Mouse (Mus musculus) cerebellum, adult 18-20 months (tissue): ENCODE data around the gene Tenm3.

Experiments
- DNase-seq, 2 experiments: peaks; one replicate each; pipeline ENCODE4 v3.0.0; 2021

Gene Tenm3

GRCm38 (mm10) chr8:48508641-48509599 is 334.8 kb downstream of the Tenm3 start:
- DNase-seq, result no peak

- DNase-seq, result no peak
Measured at GRCm38 (mm10) chr8:48507719-48508501, 335.8 kb downstream of the Tenm3 start.

DNA sequence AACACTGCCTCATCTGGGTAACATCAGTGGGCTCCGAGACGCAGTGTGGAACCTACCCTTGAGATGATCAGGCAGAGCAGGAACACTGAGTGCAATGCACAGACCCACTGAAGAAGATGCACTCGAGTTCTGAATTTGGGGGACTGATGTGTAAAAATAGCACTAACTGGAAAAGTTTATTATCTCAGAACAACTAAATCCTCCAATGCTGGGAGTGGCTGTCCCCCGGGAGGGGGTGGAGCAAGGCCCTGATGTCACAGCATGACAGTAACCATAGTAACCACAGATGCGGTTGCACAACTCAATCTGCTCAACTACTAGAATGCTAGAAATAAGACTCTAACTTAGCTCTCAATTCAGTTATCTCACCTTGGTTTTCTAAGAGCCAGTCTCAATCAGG is 351.3 kb downstream of the Tenm3 start:
- DNase-seq, result no peak

GRCm38 (mm10) chr8:48490635-48491165 is 353.1 kb downstream of the Tenm3 start:
- DNase-seq, result no peak

- DNase-seq, result no peak
Measured at GRCm38 (mm10) chr8:48489936-48490634, 353.7 kb downstream of the Tenm3 start.

- no peak for DNase-seq
Measured at GRCm38 (mm10) chr8:48489417-48489816, 354.3 kb downstream of the Tenm3 start.

GRCm38 (mm10) chr8:48488809-48489208 is 354.9 kb downstream of the Tenm3 start:
- no peak for DNase-seq

DNA sequence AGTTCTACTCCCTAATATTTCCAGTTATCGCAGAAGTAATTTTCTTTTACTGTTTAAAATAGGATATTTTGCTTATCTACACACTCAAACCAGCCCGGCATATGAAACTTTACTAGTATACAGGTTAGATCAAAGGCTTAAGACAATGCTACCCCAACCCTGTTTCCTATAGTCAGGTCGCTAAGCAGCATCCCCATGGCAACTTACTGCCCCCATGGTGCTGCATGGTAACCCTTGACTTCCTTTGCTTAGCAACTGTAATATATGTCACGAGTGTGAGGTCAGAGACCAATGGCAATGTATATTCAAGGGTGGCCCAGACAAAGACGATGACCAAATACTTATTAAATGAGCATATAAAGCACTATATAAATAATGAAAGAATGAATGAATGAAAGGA is 359.6 kb downstream of the Tenm3 start:
- no peak for DNase-seq

GRCm38 (mm10) chr8:48481709-48482671 is 361.8 kb downstream of the Tenm3 start:
- DNase-seq, result no peak

DNA sequence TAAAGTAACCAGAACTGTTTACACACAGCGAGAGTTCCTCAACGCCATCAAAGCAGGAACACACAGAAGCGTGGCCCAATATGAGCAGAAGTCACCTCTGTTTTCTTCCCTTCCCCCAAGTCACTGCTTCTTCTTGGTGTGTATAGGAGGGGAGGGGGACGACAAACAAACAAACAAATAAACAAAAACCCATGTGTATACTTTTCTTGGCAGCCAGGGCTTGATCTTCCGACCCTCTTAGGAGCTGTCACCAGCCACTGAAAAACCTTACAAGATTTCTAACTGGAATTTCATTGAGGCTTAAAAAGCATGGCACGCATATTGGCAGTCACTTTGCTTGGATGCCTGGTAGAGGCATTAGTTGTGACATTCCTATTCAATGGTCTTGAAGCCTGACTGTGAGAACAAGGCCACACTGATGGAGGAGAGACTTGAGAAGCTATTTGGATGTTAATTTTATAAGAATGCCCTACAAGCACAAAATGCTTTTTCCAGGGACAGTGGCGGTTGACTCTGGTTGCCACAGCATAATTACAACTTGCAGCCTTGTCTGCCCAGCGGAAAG is 366.3 kb downstream of the Tenm3 start:
- no peak for DNase-seq

DNA sequence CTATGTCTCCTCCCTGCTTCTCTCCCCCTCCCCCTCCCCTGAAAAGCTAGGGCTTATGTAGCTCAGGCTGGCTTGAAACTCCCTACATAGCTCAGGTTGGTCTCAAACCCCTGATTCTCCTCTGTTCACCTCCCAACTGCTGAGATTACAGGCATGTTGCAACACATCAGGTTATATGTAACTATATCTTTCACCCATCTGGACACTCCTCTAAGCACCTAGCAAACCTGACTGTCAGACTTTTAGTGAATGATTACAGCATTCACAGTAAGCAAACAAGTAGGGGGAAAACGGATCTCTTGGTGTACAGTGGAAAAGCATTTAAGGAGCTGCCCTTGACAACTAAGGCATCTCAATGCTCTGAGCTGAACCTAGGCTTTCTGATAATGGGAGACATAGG is 366.9 kb downstream of the Tenm3 start:
- no peak for DNase-seq

- no peak for DNase-seq
Measured at GRCm38 (mm10) chr8:48467633-48468032, 376.1 kb downstream of the Tenm3 start.

DNA sequence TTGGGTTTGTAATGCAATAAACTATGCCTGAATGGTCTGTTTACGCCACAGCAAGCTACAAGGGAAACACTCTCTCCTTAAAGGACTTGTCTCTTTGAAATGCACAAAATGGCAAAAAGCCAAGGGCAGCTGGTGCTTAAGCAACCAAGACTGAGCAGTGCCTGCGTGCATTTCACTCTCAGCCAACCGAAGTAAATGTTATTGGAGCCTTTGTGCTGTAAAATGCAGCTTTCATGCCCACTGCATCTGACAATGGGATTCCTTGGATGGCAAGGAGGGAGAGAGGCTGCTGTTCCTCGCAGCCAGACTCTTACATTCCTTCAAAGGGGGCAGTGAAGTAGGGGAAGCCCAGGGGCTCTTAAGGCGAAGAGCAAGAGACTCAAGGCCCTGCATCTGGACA is 385.4 kb downstream of the Tenm3 start:
- DNase-seq, result no peak

DNA sequence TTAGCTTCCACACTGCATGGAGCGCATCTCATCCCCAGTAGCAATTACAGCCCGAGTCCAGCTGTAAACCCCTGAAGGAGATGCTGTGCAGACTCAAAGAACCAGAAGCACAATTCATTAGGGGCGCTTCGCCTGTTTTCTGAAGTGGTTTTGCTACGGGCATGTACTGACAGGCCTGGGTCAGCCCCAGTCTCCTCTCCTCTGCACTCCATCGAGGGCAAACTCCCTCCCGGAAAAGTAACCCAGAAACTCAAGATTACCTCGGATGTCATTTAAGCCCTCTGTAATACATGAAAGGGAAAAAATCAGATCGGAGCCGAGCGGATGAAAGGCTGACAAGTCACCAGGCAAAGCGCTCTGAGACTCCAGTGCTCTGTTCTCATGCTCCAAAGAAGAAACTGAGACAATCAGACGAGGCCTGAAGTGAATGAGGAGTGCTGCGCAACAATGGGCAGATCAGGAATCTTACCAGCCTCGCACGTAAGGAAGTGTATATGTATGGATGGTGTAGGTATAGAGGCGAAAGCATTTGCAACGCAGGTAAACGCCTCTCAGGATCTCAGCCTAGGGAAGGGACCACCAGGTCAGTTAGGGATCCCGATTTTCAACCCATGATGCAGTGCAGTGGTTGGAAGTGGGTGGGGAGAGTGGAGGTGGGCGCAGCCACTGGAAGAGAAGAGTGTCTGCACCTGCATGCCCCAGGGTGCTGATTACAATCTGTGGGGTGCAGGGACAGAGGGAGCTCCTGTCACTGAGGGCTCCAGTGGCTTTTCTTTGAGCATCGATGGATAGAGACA is 387.2 kb downstream of the Tenm3 start:
- no peak for DNase-seq

- DNase-seq, result no peak
Measured at GRCm38 (mm10) chr8:48451247-48451635, 392.5 kb downstream of the Tenm3 start.

DNA sequence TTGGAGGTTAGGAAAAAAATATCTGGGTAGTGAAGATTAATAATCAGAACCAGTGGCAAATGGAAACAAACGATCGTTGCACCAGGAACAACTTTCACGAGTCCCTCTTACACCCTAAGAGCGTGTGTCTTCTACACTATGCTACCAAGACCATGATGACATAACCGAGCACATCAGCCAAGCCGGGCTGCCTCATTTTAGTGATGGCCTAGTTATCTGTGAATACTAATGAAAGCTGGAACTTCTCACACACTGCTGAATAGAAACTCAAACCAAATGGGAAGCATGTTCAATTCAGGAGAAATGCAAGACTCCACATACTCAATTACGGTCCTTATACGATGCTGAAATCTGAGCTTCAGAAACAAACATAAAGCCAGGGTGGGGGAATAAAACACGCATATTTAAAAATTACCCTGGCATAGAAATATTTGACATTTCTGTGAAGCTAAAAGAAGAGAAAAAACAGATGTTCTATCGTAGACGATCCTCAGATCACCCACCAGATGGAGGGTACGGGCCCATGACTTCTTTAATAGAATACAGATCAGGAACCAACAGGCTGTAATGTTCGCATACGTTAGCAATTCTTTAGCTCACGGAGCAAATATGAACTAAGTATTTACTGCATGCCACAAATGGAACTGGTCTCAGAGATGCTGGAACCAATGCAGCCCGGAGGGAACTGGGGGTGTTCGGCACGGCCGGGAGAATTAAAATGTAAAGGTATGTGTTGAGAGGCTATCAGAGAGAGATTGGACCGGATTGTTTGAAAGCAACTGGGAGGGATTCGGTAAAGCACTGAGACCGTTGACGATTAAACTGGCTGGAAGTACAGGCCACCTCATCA is 393.1 kb downstream of the Tenm3 start:
- no peak for DNase-seq

DNA sequence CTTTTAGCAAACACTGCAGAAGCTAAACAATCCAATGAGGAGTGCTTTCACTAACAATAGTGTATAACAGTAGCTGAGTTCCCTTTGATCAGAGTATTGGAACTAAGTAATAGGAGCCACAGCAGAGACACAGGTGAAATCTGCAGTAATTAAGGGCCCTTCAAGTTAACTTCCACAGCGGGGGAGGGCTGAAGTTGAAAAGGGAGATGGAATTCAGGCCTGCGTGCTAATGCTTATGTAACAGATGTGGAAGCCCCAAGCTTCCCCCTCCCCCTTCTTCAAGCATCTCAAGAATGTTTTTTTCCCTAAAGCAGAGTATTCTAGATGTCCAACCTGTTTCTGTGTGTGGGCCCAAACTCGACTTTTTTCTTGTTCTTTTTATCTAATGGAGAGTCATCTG is 394.1 kb downstream of the Tenm3 start:
- DNase-seq, result no peak

DNA sequence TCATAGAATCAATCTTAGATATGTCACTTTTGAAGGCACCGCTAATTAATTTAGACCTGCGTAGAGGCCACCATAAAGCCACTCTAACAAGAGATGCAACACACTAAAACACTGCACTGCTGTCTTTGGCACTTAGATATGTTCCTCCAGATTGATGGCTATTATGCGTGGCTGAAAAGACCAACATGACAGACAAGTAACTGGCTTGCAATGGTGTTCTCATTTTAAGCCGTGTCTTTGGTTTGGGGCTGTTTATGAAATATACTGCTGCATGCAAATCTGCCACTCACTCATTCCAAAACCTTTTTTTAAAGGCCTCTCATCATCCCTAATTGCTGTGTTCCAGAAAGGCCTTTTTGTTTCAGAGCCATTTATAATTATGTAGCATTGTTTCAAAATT is 398.1 kb downstream of the Tenm3 start:
- no peak for DNase-seq

DNA sequence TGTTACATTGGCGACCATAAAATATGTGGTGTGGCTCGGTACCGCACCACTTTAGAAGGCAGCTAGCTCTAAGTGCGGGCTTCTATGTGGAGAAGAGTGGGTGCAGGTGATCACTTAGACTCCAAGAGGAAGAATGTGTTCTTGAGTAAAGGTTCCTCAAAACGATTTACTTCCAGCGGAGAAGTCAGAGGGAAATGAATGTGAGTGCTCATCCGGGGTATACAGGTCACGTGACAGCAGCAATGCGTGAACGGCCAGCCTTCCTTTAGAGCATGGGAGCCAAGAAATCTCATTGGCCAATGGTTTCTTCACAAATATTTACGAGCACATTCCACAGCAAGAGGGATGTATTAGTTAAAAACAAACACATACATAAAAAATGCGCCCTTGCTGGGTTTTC is 404.3 kb downstream of the Tenm3 start:
- DNase-seq, result no peak
